Mouse (Mus musculus): Measurements from ENCODE around the gene Igf2bp2. TPM values are rescaled to one million over a fixed set of nuclear protein-coding genes. Genes with fewer than 3 reads are reported as not detected.
A peak's percentile ranks its signal among the peaks of the same experiment; 100 is the strongest.

The Igf2bp2 gene
- total RNA-seq (2014; rRNA removed) (11.2 and 12.2 TPM in 2 replicates), polyA plus RNA-seq (2015; fragmentation: Nextera tagmentation; extraction: Ambion mirVana) (4.7 and 5.6 TPM in 2 replicates)

DNA sequence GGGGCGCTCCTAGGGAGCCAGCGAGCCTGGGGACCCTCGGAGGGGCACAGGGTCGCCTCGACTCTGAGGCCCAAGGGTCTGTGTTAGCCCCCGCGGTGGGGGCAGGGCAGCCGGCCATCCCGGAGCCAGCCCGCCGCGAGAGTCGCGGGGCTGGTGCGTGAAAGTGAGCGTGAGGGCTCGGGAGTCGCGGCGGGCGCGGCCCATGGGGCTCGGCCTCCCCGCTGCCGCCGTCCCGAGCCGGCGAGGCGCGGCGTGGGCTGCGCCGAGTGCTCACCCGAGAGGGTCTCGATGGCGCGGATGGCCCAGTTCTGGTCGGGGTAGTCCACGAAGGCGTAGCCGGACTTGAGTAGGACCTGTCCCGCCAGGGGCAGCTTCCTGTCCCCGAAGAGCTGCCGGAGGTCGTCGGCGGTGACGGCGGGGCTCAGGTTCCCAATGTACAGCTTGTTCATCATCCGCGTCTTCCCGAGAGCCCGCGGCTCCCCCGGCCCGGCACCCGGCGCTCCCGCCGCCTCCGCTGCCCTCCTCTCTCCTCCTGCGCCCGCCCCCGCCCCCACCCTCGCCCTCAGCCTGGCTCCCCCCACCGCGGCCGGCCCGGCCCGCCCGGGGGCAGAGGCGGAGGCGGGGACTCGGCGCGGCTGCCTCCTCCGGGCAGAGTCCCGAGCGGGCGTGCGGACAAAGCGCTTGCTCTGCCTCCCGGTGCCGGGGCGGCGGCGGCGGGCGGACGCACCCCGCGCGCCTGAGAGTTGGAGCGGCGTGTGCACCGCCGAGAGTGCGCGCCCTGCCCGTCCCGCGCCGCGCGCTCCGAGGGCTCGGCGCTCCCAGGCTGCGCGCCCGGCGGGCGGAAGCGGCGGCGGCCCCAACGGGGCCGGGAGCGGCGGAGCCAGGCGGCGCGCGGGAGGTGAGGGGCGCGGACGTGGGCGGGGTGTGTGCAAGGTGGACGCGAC is at the start of gene Igf2bp2:
Igf2bp2 (minus strand) TSS at position 788 of the 944 bp plus-strand sequence.
- peak; percentile 87 for ATAC-seq
- no peak for TF ChIP-seq CTCF (IDR thresholded peaks at IDR 0.05; ENCODE audit: low read depth)
- no peaks in the 10 kb centered on the region; the same call in 1 of the 2 replicates for H3K4me1 ChIP-seq (ENCODE audit: insufficient read depth)
- peak within 1 kb of the TSS; percentile 68 for H3K9ac ChIP-seq
- H3K27ac ChIP-seq (ENCODE audit: low read depth, low read length): peak within 1 kb of the TSS; percentile 45; the same call in 1 of the 2 replicates
- H3K36me3 ChIP-seq (ENCODE audit: insufficient read depth): no peaks in the 10 kb centered on the region
- 2% methylated on average over 95 of the region's 131 CpGs for WGBS
- H3K27me3 ChIP-seq (ENCODE audit: insufficient read depth, low read length): no peaks in the 10 kb centered on the region
- H3K4me2 ChIP-seq (ENCODE audit: low read depth): peak within 1 kb of the TSS; percentile 98
- peak within 1 kb of the TSS; percentile 81 for H3K4me3 ChIP-seq (ENCODE audit: low read depth, low read length)
- no peaks in the 10 kb centered on the region for H3K9me3 ChIP-seq (ENCODE audit: low read length)
- DNase-seq: peak; percentile 57

DNA sequence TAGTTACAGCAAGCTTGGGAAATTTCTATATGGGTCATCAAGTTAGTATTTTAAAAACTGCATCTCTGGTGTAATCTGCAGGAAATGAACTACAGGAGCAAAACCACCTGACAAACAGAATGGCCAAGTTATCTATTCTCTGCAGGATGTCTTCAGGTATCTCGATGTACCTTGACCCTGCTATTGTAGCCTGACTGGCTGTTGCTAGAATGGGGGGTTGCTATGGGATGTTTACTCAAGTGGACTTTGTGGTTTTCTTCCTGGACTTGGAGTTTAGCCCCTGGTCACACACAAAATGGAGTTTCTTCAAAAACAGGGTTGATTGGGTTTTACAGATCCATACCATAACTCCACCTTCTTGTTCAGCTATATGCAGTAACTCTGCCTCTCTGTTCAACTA is 40.4 kb upstream of the Igf2bp2 start:
- WGBS: 87% methylated on average over 1 of the region's 1 CpGs
- H3K9ac ChIP-seq: no peak overlapping the region
- no peak for TF ChIP-seq CTCF (IDR thresholded peaks at IDR 0.05; ENCODE audit: low read depth)
- no peaks in the 10 kb centered on the region for H3K4me1 ChIP-seq (ENCODE audit: insufficient read depth)
- DNase-seq: no peak
- no peak overlapping the region for H3K4me3 ChIP-seq (ENCODE audit: low read depth, low read length)
- H3K36me3 ChIP-seq (ENCODE audit: insufficient read depth): no peaks in the 10 kb centered on the region
- H3K27ac ChIP-seq (ENCODE audit: low read depth, low read length): no peak overlapping the region
- ATAC-seq: no peak
- no peaks in the 10 kb centered on the region for H3K9me3 ChIP-seq (ENCODE audit: low read length)
- no peak overlapping the region for H3K4me2 ChIP-seq (ENCODE audit: low read depth)
- no peaks in the 10 kb centered on the region for H3K27me3 ChIP-seq (ENCODE audit: insufficient read depth, low read length)

DNA sequence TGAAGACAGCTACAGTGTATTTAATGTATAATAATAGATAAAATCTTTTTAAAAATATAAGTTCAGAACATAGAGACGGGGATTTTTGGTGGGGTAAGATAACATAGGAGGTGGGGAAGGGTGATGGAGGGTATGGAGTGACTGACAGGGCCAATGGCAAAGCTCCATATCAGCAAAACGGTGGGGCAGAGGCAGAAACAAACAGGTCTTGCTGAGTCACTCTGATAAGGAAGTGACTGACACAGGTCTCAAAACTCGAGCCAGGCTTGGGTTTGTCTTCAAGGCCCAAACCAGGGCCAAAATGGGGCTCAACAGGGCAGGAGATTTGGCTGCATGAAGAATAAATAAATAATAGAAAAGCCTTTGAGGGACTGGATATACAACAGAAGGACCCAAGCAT is 38.8 kb upstream of the Igf2bp2 start:
- Histone ChIP-seq H3K9me3 (ENCODE audit: low read length) (no peaks in the 10 kb centered on the region), H3K27me3 (ENCODE audit: insufficient read depth, low read length) (no peaks in the 10 kb centered on the region), H3K27ac (ENCODE audit: low read depth, low read length) (no peak overlapping the region), H3K9ac (no peak overlapping the region), H3K4me2 (ENCODE audit: low read depth) (no peak overlapping the region), H3K4me3 (ENCODE audit: low read depth, low read length) (no peak overlapping the region), H3K36me3 (ENCODE audit: insufficient read depth) (no peaks in the 10 kb centered on the region), H3K4me1 (ENCODE audit: insufficient read depth) (no peaks in the 10 kb centered on the region)
- WGBS: 78% methylated on average over 3 of the region's 3 CpGs
- DNase-seq (no peak), ATAC-seq (no peak)
- no peak for TF ChIP-seq CTCF (IDR thresholded peaks at IDR 0.05; ENCODE audit: low read depth)

DNA sequence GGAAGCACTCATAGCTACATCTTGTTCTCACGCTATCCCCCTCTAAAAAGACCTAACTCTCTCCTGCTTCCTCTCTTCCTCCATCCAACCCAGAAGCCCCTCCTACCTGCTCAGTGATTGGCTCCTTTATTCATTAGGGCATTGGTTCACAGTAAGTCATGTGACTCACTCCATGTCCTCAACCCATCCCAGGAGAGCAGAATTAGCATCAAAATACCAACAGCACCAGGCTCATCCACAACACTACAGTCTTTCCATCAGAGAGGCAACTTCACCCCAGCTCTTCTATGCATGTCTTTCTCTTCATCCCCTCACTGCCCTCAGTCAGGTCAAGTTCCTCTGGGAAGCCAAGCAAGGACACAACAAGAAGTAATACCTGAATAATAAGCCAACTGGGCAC is 37.4 kb upstream of the Igf2bp2 start:
- ATAC-seq (no peak), DNase-seq (no peak)
- Histone ChIP-seq H3K27ac (ENCODE audit: low read depth, low read length) (no peak overlapping the region), H3K36me3 (ENCODE audit: insufficient read depth) (no peaks in the 10 kb centered on the region), H3K4me2 (ENCODE audit: low read depth) (no peak overlapping the region), H3K27me3 (ENCODE audit: insufficient read depth, low read length) (no peaks in the 10 kb centered on the region), H3K4me1 (ENCODE audit: insufficient read depth) (no peaks in the 10 kb centered on the region), H3K4me3 (ENCODE audit: low read depth, low read length) (no peak overlapping the region), H3K9me3 (ENCODE audit: low read length) (no peaks in the 10 kb centered on the region), H3K9ac (no peak overlapping the region)
- TF ChIP-seq CTCF (IDR thresholded peaks at IDR 0.05; ENCODE audit: low read depth): no peak
- whole genome bisulfite sequencing: 63% methylated on average over 1 of the region's 1 CpGs

DNA sequence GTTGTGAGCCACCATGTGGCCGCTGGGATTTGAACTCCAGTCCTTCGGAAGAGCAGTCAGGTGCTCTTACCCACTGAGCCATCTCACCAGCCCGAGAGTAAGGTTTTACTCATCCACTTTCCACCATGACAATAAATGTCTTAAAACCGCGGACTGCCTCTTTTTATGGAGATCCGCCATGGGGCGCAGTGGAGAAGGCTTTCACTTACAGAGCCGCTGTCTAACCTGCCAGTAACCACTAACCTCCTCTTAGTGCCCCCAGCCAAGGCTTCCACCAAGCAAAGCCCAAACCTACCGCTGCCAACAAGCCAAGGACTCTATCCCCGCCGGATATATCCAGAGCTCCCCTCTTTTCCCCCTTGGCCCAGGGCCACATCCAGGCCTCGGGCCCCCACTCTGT is 24.3 kb upstream of the Igf2bp2 start:
- Histone ChIP-seq H3K4me3 (ENCODE audit: low read depth, low read length) (no peak overlapping the region), H3K4me1 (ENCODE audit: insufficient read depth) (no peaks in the 10 kb centered on the region), H3K9ac (no peak overlapping the region), H3K36me3 (ENCODE audit: insufficient read depth) (no peaks in the 10 kb centered on the region), H3K27me3 (ENCODE audit: insufficient read depth, low read length) (no peaks in the 10 kb centered on the region), H3K27ac (ENCODE audit: low read depth, low read length) (no peak overlapping the region), H3K4me2 (ENCODE audit: low read depth) (no peak overlapping the region), H3K9me3 (ENCODE audit: low read length) (no peaks in the 10 kb centered on the region)
- ATAC-seq (no peak), DNase-seq (no peak)
- TF ChIP-seq CTCF (IDR thresholded peaks at IDR 0.05; ENCODE audit: low read depth): no peak
- 85% methylated on average over 12 of the region's 12 CpGs for WGBS

DNA sequence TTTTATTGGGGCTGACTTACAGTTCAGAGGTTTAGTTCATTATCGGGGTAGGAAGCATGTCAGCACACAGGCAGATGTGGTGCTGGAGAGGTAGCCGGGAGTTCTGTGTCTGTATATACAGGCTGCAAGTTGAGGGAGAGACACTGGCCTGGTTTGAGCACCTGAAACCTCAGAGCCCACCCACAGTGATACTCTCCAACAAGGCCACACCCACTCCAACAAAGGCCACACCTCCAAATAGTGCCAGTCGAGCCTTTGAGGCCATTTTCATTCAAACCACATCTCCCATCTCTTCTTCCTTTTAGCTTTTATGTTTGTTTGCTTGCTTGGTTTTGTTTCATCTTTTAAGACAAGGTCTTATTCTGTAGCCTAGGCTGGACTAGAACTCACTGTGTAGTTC is 22.3 kb upstream of the Igf2bp2 start:
- H3K4me1 ChIP-seq (ENCODE audit: insufficient read depth): no peaks in the 10 kb centered on the region
- TF ChIP-seq CTCF (IDR thresholded peaks at IDR 0.05; ENCODE audit: low read depth): no peak
- no peak for DNase-seq
- no peaks in the 10 kb centered on the region for H3K27me3 ChIP-seq (ENCODE audit: insufficient read depth, low read length)
- H3K36me3 ChIP-seq (ENCODE audit: insufficient read depth): no peaks in the 10 kb centered on the region
- 82% methylated on average over 3 of the region's 3 CpGs for WGBS
- H3K9me3 ChIP-seq (ENCODE audit: low read length): no peaks in the 10 kb centered on the region
- no peak for ATAC-seq
- no peak overlapping the region for H3K4me3 ChIP-seq (ENCODE audit: low read depth, low read length)
- H3K4me2 ChIP-seq (ENCODE audit: low read depth): no peak overlapping the region
- H3K9ac ChIP-seq: no peak overlapping the region
- H3K27ac ChIP-seq (ENCODE audit: low read depth, low read length): no peak overlapping the region

DNA sequence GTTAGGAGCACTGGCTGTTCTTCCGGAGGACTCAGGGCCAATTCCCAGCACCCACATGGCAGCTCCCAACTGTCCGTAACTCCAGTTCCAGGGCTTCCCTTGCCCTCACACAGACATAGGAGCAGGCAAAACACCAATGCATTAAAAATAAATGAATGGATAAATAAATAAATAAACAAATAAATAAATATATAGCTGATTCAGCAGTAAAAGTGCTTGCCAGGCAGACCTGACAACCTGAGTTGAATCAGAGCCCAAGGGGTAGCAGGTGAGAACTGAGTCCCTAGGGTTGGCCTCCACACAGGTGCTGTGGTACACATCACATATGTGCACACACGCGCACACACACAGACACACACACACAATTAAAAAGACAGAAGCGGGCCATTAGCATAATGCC is 21.0 kb upstream of the Igf2bp2 start:
- Histone ChIP-seq H3K9ac (no peak overlapping the region), H3K4me3 (ENCODE audit: low read depth, low read length) (no peak overlapping the region), H3K27me3 (ENCODE audit: insufficient read depth, low read length) (no peaks in the 10 kb centered on the region), H3K4me1 (ENCODE audit: insufficient read depth) (no peaks in the 10 kb centered on the region), H3K27ac (ENCODE audit: low read depth, low read length) (no peak overlapping the region), H3K4me2 (ENCODE audit: low read depth) (no peak overlapping the region), H3K36me3 (ENCODE audit: insufficient read depth) (no peaks in the 10 kb centered on the region), H3K9me3 (ENCODE audit: low read length) (no peaks in the 10 kb centered on the region)
- 96% methylated on average over 5 of the region's 5 CpGs for WGBS
- TF ChIP-seq CTCF (IDR thresholded peaks at IDR 0.05; ENCODE audit: low read depth): no peak
- no peak for ATAC-seq
- no peak for DNase-seq

Data from forebrain, postnatal 0 days (tissue).